Mouse (Mus musculus) olfactory bulb, adult 2 months (tissue): ENCODE measurements at regions not wholly inside any gene's neighbourhood (a gene's known extent, or its start where the extent isn't known, plus 50 kb on each side); places are given as distances from the start of the nearest gene placed in this dataset.

ENCODE experiments used
- CTCF ChIP-seq: fragments of 200-500 bp; IDR thresholded peaks from 2 replicates; pipeline ENCODE4 v1.5.1; 2012; ENCODE audit warnings: low read depth, mild to moderate bottlenecking, low read length, moderate library complexity; ENCODE audit not compliant: insufficient read depth
- POLR2A ChIP-seq: fragments of 200-500 bp; IDR thresholded peaks from 2 replicates; pipeline ENCODE4 v1.6.1; 2012; ENCODE audit warnings: mild to moderate bottlenecking, low read depth, low read length, moderate library complexity; ENCODE audit not compliant: insufficient read depth

GRCm38 (mm10) chr9:111900196-111900595 lies 210.0 kb upstream of the Stac start:
- TF ChIP-seq CTCF: no peak
- TF ChIP-seq POLR2A: no peak
